Mouse (Mus musculus): ENCODE results near the gene Ppp2r3d.

Gene Ppp2r3d

GRCm38 (mm10) chr9:124408564-124408963 lies 68.1 kb downstream of the Ppp2r3d start:
- DNase-seq = no peak

All from cerebellum, postnatal 10 days (tissue).